In genomic region chr16:87354748-87355147, GRCm38 (mm10) we compare ENCODE assay signal across 8 mouse cellular contexts. TPM values are rescaled to one million over a fixed set of nuclear protein-coding genes. Genes with fewer than 3 reads are reported as not detected.
DNase-seq lines count a peak whose midpoint lies in the region; ATAC-seq and TF ChIP-seq lines count a peak whose summit lies in the region.

No protein-coding gene starts in this region.

- POLR2A ChIA-PET in Patski (lab: Charles Lee): no interaction called here

- CTCF ChIA-PET in Patski (lab: Charles Lee): interaction anchor here (1.4 to 1.6 kb wide), 2 partner anchors 11 to 19 kb away, joined by 3 read pairs; no protein-coding TSS in a partner anchor

- intact Hi-C loops in gastrocnemius, postnatal 14 days (cut with DNase I; ENCODE audit: low total_unique reads): no loop called here

- H3K36me3 ChIP-seq in heart, embryonic 14.5 days (ENCODE audit: control insufficient read depth, insufficient read depth, low read length): peaks cover 39% of the 10 kb centered on the region
- H3K36me3 ChIP-seq in hindbrain, embryonic 11.5 days (ENCODE audit: control insufficient read depth, insufficient read depth, low read length): no peaks in the 10 kb centered on the region
- H3K36me3 ChIP-seq in midbrain, embryonic 10.5 days: peaks cover 28% of the 10 kb centered on the region

- peak overlapping the region in 1 of 2 experiments; percentile 76; a peak in 2 of 4 replicates for H3K4me3 ChIP-seq in heart, embryonic 14.5 days (ENCODE audit: control insufficient read depth in 1 of 2, insufficient read depth in 1 of 2, low read depth in 1 of 2, low read length in 2 of 2)
- H3K4me3 ChIP-seq in hindbrain, embryonic 11.5 days (ENCODE audit: low read depth, low read length): peak overlapping the region; percentile 78
- peak overlapping the region; percentile 81 for H3K4me3 ChIP-seq in midbrain, embryonic 10.5 days

- H3K27ac ChIP-seq in heart, embryonic 14.5 days (replicated peaks in 1 of 2; ENCODE audit: control insufficient read depth in 1 of 2, insufficient read depth in 1 of 2, low read depth in 2 of 2, low read length in 2 of 2): peak overlapping the region; percentile 33 to 95; a peak in 3 of 4 replicates
- H3K27ac ChIP-seq in hindbrain, embryonic 11.5 days (ENCODE audit: low read depth, low read length): no peak overlapping the region
- peak overlapping the region; percentile 99; the same call in 1 of the 2 replicates for H3K27ac ChIP-seq in midbrain, embryonic 10.5 days (replicated peaks)

- WGBS in heart, embryonic 14.5 days: 85% methylated on average over 7 of the region's 7 CpGs
- WGBS in hindbrain, embryonic 11.5 days: 84% methylated on average over 7 of the region's 7 CpGs
- WGBS in midbrain, embryonic 10.5 days: 83% methylated on average over 7 of the region's 7 CpGs

- no peak for DNase-seq in heart, adult 8-10 months (ENCODE audit: low spot score)
- DNase-seq in Patski (ENCODE audit: low read depth, low spot score) (no peak), adipocyte (ENCODE audit: low spot score) (no peak)
- DNase-seq in hindbrain, embryonic 11.5 days (ENCODE audit: low spot score): no peak
- no peak for DNase-seq in midbrain, embryonic 10.5 days (ENCODE audit: low spot score)
- no peak for DNase-seq in adrenal gland, postnatal 25 days
- no peak for DNase-seq in gastrocnemius, postnatal 14 days

- peak overlapping the region; percentile 59 for H3K4me2 ChIP-seq in heart, embryonic 14.5 days (ENCODE audit: low read length)
- peak overlapping the region; percentile 37 for H3K4me2 ChIP-seq in hindbrain, embryonic 11.5 days (replicated peaks; ENCODE audit: low read depth, low read length)

- TF ChIP-seq CTCF in Patski (IDR thresholded peaks at IDR 0.05): no peak

- peaks cover 0 to 6% of the 10 kb centered on the region in 2 experiments; a peak in 2 of 4 replicates for H3K4me1 ChIP-seq in heart, embryonic 14.5 days (ENCODE audit: control insufficient read depth in 2 of 2, insufficient read depth in 2 of 2, low read length in 2 of 2)
- no peaks in the 10 kb centered on the region for H3K4me1 ChIP-seq in hindbrain, embryonic 11.5 days (replicated peaks; ENCODE audit: control insufficient read depth, insufficient read depth, low read length)
- peaks cover 6% of the 10 kb centered on the region; the same call in 1 of the 2 replicates for H3K4me1 ChIP-seq in midbrain, embryonic 10.5 days

- H3K9ac ChIP-seq in heart, embryonic 14.5 days (ENCODE audit: low read length): peak overlapping the region; percentile 81
- no peak overlapping the region for H3K9ac ChIP-seq in hindbrain, embryonic 11.5 days (ENCODE audit: low read depth, low read length)

- no peak for ATAC-seq in heart, embryonic 14.5 days (ENCODE audit: insufficient number of reproducible peaks, insufficient read depth, low FRiP score, low read depth)
- peak; percentile 38 for ATAC-seq in Patski
- no peak for ATAC-seq in hindbrain, embryonic 11.5 days (ENCODE audit: low FRiP score)

- no peaks in the 10 kb centered on the region for H3K27me3 ChIP-seq in heart, embryonic 14.5 days (ENCODE audit: control insufficient read depth, insufficient read depth, low read length)
- H3K27me3 ChIP-seq in Patski: no peaks in the 10 kb centered on the region
- H3K27me3 ChIP-seq in hindbrain, embryonic 11.5 days (ENCODE audit: control insufficient read depth, insufficient read depth, low read length): no peaks in the 10 kb centered on the region
- no peaks in the 10 kb centered on the region for H3K27me3 ChIP-seq in midbrain, embryonic 10.5 days (ENCODE audit: low read depth, poor library complexity, severe bottlenecking)

- H3K9me3 ChIP-seq in heart, embryonic 14.5 days (ENCODE audit: control insufficient read depth, low read length): no peaks in the 10 kb centered on the region
- H3K9me3 ChIP-seq in hindbrain, embryonic 11.5 days (ENCODE audit: control insufficient read depth, low read length): no peaks in the 10 kb centered on the region
- no peaks in the 10 kb centered on the region; the same call in 1 of the 2 replicates for H3K9me3 ChIP-seq in midbrain, embryonic 10.5 days (replicated peaks)

- in situ Hi-C loops in Patski (cut with MboI; ENCODE audit: low pct_unique_long_range_greater_than_20kb): no loop called here

RNA-seq across cellular contexts. Expression of gene N6amt1, which starts 0.8 kb away (rescaled TPM):
- 31.2 and 31.5 TPM in 2 replicates for polyA plus RNA-seq in heart, embryonic 14.5 days (2014; fragmentation: Nextera tagmentation; extraction: Ambion mirVana)
- 10 to 100 TPM; 20.0 to 21.2 (median 20.4) TPM for total RNA-seq in heart, adult 8-10 months (2022)
- 19.9 TPM for polyA plus RNA-seq in Patski (2021)
- polyA plus RNA-seq in hindbrain, embryonic 11.5 days (2014; fragmentation: Nextera tagmentation; extraction: Ambion mirVana): 15.6 and 19.3 TPM in 2 replicates
- polyA plus RNA-seq in midbrain, embryonic 10.5 days (2016; fragmentation: Nextera tagmentation; extraction: Ambion mirVana): 18.7 and 21.2 TPM in 2 replicates
- total RNA-seq in adrenal gland, postnatal 25 days (2021): 24.4 and 26.9 TPM in 2 replicates
- 10 to 100 TPM in 1 of 2 experiments, 1 to 10 TPM in 1; 9.5 to 10.3 TPM for total RNA-seq in gastrocnemius, postnatal 14 days (2021)
